Mouse (Mus musculus) adrenal gland, adult (tissue): ENCODE measurements at regions not wholly inside any gene's neighbourhood (a gene's known extent, or its start where the extent isn't known, plus 50 kb on each side); places are given as distances from the start of the nearest gene placed in this dataset.
A peak's percentile ranks its signal among the peaks of the same experiment; 100 is the strongest.

Experiments used
- DNase-seq, 2 experiments: peaks; one replicate each; pipeline ENCODE4 v3.0.0; 2022 to 2023; ENCODE audit warnings: low spot score in 1 of 2; ENCODE audit not compliant: inconsistent age in 2 of 2

GRCm38 (mm10) chr12:7637629-7638028 lies 339.8 kb upstream of the Apob start:
- DNase-seq: no peak

- no peak for DNase-seq
Measured at GRCm38 (mm10) chr12:7650851-7651250, 326.6 kb upstream of the Apob start.

- DNase-seq: no peak
Measured at GRCm38 (mm10) chr12:7662027-7662426, 315.4 kb upstream of the Apob start.

- DNase-seq: no peak
Measured at GRCm38 (mm10) chr12:7670114-7670513, 307.3 kb upstream of the Apob start.

GRCm38 (mm10) chr12:7670561-7670960 lies 306.9 kb upstream of the Apob start:
- no peak for DNase-seq

- DNase-seq: peak in 1 of 2 experiments; percentile 6
Measured at GRCm38 (mm10) chr12:7691996-7692395, 285.5 kb upstream of the Apob start.

GRCm38 (mm10) chr12:7698324-7698944 lies 279.0 kb upstream of the Apob start:
- no peak for DNase-seq

GRCm38 (mm10) chr12:7709102-7709501 lies 268.3 kb upstream of the Apob start:
- DNase-seq: no peak

GRCm38 (mm10) chr12:7709872-7710271 lies 267.6 kb upstream of the Apob start:
- DNase-seq: no peak

GRCm38 (mm10) chr12:7715091-7715490 lies 262.4 kb upstream of the Apob start:
- DNase-seq: no peak

GRCm38 (mm10) chr12:7718556-7718955 lies 258.9 kb upstream of the Apob start:
- no peak for DNase-seq

- DNase-seq: no peak
Measured at GRCm38 (mm10) chr12:7719080-7719479, 258.4 kb upstream of the Apob start.

- DNase-seq: no peak
Measured at GRCm38 (mm10) chr12:7724992-7725391, 252.5 kb upstream of the Apob start.

GRCm38 (mm10) chr12:7738020-7738419 lies 239.4 kb upstream of the Apob start:
- DNase-seq: no peak

GRCm38 (mm10) chr12:7738629-7739351 lies 238.7 kb upstream of the Apob start:
- no peak for DNase-seq

GRCm38 (mm10) chr12:7739352-7739994 lies 238.0 kb upstream of the Apob start:
- DNase-seq: no peak

- DNase-seq: no peak
Measured at GRCm38 (mm10) chr12:7746708-7747107, 230.7 kb upstream of the Apob start.

GRCm38 (mm10) chr12:7749319-7750238 lies 227.9 kb upstream of the Apob start:
- peak in 1 of 2 experiments; percentile 37 for DNase-seq

GRCm38 (mm10) chr12:7754861-7755260 lies 222.6 kb upstream of the Apob start:
- DNase-seq: no peak

GRCm38 (mm10) chr12:7764795-7765697 lies 212.4 kb upstream of the Apob start:
- DNase-seq: no peak
